Mouse (Mus musculus): Measurements from ENCODE around the gene Lats2.

The Lats2 gene

DNA sequence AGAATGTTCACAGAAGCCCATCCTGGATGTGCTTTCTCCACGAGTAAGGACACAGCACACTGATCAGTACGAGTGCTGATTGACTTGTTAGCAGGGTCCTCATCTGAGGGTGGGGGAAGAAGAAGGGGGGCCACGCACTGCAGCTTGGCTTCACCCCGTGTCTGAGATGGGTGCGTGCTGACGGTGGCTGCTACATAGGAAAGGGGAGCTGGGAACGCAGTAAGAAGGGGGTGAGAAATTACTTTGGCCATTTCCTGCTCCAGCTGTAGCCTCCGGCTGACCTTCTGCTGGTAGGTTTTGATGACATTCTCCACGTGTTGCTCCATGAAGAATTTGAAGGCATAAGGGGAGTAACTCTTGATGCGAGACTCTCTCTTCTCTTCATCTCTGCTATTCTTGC is 59.2 kb downstream of the Lats2 start:
- in situ Hi-C loops (cut with MboI, MseI), result loop anchor here in 1 of 2 experiments (25.0 kb wide), 1 partner anchor 1413 kb away; no protein-coding TSS in a partner anchor

DNA sequence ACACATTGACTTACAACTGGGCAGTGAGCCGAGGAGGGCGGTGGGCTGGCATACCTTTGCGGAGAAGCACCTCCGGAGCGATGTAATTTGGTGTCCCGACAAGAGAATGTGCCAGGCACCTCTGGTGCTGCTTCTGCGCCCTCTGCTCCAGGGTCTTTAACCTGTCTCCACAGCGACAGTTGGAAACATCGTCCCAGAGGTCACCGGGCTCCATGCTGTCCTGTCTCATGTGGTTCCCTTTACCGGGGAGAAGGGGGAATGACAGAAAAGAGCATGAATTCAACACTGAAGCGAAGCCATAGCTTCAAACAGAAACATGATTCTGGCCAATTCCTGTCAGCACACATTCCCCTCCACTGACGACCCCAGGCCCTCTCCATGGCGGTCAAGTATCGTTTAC is 62.1 kb downstream of the Lats2 start:
- in situ Hi-C loops (cut with MboI, MseI), result loop anchor here in 1 of 2 experiments (25.0 kb wide), 1 partner anchor 1416 kb away; no protein-coding TSS in a partner anchor

DNA sequence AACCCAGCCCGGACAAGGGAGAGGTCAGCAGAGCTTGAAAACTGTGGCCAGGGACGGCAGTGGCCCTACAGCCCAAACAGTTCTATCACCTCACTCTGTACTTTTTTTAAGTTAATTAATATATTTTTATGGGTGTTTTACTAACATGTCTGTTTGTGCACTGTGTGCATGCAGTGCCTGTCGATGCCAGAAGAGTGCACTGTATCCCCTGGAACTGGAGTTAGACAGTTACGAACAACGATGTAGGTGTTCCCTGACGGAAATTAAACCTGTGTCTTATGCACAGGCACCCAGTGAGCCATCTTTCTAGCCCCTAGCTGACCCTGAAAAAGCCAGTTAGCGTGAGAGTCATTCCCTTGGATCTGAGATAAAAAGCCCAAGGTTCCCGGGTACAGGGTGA is 62.6 kb downstream of the Lats2 start:
- in situ Hi-C loops (cut with MboI, MseI), result loop anchor here in 1 of 2 experiments (25.0 kb wide), 1 partner anchor 1417 kb away; no protein-coding TSS in a partner anchor

DNA sequence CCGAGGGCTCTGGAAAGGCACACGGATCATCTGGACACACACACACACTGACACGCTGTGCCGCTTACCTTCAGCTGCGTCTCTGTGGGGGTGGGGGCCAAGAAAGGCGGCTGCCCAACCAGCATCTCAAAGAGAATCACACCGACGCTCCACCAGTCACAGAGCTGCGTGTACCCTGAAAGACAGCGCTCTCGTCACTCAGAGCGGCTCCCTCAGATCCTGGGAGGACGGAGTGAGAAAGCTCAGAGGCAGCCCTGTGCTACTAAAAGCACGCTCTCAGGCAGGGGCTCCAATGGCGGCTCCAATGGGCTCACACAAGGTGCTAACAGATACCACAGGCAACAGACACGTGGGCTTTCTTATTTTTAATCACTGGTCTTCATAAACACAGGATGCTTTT is 63.9 kb downstream of the Lats2 start:
- in situ Hi-C loops (cut with MboI, MseI), result loop anchor here in 1 of 2 experiments (25.0 kb wide), 1 partner anchor 1418 kb away; no protein-coding TSS in a partner anchor

DNA sequence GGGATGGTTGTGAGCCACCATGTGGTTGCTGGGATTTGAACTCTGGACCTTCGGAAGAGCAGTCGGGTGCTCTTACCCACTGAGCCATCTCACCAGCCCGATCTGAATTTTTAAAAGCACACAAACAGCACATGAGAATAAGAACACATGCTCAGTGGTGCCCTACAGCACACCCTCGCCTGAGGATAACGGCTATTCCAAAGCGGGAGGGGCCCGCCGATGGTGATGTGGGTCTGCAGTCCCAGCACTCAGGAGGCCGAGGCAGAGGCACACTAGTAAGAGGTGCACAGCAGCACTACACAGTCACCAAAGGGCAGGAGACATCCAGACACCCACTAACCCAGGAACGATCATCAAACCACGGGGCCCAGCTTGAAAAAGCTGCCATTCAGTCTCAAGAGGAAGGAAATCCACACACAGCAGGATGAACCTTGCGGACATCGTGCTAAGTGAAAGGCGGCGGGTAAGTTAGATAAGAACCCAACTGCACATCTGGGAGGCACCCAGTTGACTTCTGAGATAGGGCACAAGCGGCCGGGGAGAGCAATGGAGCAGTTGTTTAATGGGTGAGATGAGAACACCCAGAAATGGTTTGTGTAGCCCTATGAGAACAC is 65.6 kb downstream of the Lats2 start:
- in situ Hi-C loops (cut with MboI, MseI), result loop anchor here in 1 of 2 experiments (25.0 kb wide), 1 partner anchor 1420 kb away; no protein-coding TSS in a partner anchor

DNA sequence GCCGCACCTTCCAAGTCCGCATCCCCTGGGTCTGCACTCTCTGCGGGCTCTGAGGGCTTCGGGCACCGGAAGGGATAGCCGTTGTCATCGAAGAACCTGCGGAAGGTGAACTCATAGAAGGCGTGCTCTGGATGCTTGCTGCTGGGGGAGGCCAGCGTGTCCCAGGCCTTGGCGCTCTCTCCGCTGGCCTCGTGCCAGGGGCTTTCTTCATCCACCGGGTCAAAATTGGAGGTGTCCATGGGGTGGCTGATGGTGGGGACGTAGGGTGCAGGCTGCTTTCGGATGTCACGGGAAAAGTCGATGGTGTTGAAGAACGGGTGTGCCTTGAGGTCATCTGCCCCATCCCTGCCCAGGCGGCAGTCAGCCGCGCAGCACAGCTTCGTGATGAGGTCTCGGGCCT is 66.9 kb downstream of the Lats2 start:
- in situ Hi-C loops (cut with MboI, MseI), result loop anchor here in 1 of 2 experiments (25.0 kb wide), 1 partner anchor 1421 kb away; no protein-coding TSS in a partner anchor

DNA sequence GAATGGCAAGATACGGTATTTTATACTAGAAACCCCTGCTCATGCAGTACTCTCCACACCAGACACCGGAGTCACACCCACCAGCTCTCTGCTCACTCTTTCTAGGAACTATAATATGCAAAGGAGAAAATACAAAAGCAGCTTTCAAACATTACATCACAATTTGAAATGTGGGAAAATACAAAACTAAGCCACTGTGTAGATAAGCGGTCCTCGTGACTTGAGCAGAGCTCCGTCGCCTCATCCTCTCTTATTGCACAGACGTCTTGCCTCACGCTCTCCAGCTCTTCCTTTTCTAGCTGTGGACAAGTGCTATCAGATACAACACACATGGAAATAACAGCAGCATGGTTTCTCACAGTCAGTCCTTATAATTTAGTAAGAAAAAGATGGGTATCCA is 67.5 kb downstream of the Lats2 start:
- in situ Hi-C loops (cut with MboI, MseI), result loop anchor here in 1 of 2 experiments (25.0 kb wide), 1 partner anchor 1422 kb away; no protein-coding TSS in a partner anchor

DNA sequence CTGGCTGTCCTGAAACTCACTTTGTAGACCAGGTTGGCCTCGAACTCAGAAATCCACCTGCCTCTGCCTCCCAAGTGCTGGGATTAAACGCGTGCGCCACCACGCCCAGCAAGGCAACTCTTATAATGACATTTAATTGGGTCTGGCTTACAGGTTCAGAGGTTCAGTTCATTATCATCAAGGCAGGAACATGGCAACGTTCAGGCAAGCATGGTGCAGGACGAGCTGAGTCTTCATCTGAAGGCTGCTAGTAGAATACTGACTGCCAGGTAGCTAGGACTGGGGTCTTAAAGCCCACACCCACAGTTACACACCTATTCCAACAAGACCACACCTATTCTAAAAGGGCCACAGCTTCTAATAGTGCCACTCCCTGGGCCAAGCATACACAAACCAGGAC is 70.1 kb downstream of the Lats2 start:
- in situ Hi-C loops (cut with MboI, MseI), result loop anchor here in 1 of 2 experiments (25.0 kb wide), 1 partner anchor 1424 kb away; no protein-coding TSS in a partner anchor

DNA sequence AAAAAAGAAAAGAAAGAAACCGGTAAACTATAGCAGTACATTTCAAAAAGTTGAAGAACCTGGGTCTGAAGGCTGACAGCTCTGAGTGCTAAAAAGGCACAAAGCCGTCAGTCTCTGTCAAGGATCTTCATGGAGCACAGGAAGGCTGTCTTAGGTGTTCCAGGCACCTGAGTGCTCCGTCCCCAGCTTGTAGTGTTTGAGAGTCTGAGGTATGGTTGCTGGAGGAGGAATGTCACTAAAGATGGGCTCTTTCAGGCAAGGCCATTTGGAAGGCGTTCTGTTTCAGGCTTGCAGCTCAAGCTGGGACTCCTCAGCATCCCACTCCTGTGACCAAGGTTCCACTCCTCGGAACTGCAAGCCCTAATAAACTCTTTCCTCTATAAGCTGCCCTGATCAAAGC is 70.7 kb downstream of the Lats2 start:
- in situ Hi-C loops (cut with MboI, MseI), result loop anchor here in 1 of 2 experiments (25.0 kb wide), 1 partner anchor 1425 kb away; no protein-coding TSS in a partner anchor

DNA sequence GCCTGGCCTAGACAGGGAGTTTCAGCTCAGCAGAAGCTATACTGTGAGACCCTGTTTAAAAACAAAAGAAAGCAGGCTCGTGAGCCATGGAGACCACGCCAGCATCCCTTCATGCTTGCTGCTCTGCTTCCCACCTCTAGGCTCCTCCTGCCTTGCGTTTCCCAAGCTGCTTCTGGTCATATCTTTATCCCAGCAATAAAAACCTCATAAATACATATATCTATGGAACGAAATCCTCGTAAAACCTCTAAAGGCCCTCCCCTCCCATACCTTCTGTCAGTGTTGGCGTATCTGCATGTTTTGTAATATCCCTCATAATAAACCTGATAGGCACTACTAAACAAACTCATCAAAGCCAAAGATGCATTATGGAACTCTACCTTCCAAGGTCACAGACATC is 71.5 kb downstream of the Lats2 start:
- in situ Hi-C loops (cut with MboI, MseI), result loop anchor here in 1 of 2 experiments (25.0 kb wide), 1 partner anchor 1426 kb away; no protein-coding TSS in a partner anchor

DNA sequence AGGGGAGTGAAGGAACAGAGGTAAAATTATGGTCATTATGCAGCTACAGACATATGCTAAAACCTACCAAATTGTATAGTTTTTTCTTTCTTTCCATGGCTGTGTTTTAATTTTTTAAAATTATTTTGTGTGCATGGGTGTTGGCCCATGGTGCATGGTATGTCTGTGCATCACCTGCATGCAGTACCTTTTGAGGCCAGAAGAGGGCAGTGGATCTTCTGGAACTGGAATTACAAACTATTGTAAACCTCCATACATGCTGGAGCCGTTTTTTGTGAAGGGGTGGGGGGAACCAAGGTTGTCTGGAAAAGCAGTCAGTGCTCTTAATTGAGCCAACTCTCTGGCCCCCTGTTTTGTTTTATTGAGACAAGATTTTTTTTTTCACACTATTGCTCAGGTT is 73.6 kb downstream of the Lats2 start:
- in situ Hi-C loops (cut with MboI, MseI), result loop anchor here in 1 of 2 experiments (25.0 kb wide), 1 partner anchor 1428 kb away; no protein-coding TSS in a partner anchor

DNA sequence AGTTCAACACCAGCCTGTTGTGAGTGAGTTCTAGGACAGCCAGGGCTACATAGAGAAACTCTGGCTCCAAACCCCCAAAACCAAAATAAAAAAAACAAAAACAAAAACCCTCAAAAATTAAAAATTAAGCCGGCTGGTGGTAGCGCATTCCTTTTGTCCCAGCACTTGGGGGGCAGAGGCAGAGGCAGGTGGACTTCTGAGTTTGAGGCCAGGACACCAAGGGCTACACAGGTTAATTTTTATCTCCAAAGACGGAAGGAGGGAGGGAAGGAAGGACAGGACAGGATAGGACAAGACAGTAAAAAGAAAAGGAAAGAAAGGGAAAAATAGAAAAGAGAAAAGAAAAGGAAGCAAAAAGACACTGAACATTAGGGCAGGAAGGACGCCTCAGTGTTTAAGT is 75.4 kb downstream of the Lats2 start:
- in situ Hi-C loops (cut with MboI, MseI), result loop anchor here in 1 of 2 experiments (25.0 kb wide), 1 partner anchor 1430 kb away; no protein-coding TSS in a partner anchor

DNA sequence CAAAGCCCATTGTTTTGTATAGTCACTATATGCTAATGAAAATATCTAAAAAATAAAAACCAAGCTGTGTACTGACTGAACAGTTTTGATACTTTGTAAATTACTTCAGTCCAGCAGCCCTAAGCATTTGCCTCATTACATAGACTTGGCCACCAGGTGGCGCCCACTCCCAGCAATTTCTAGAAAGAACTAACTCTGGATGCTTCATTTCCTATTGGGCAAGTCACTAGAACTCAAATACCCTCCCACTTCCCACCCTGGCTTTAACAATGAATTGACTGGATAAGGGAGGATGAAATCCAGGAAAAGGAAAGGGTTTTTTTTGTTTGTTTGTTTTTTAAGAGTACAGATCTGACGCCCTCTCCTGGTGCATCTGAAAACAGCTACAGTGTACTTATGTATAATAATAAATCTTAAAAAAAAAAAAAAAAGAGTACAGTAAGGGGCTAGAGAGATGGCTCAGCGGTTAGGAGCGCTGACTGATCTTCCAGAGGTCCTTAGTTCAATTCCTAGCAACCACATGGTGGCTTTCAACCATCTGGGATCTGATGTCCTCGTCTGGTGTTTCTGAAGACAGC is 78.1 kb downstream of the Lats2 start:
- in situ Hi-C loops (cut with MboI, MseI), result loop anchor here (5.0 to 25.0 kb wide), 3 partner anchors 232 to 1432 kb away; no protein-coding TSS in a partner anchor

DNA sequence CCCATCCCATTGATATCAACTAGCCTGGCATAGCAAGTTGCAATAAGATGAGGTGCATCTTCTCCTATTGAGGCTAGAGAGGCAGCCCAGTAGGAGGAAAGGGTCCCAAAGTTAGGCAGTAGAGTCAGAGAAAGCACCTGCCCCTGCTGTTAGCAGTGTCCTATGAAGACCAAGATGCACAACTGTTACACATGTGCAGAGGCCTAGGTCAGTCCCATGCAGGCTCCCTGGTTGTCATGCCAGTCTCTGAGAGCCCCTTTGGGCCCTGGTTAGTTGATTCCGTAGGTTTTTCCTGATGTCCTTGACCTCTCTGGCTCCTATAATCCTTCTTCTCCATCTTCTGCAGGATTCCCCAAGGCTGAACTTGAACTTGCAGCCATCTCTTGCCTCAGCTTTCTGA is 78.7 kb downstream of the Lats2 start:
- in situ Hi-C loops (cut with MboI, MseI), result loop anchor here (5.0 to 25.0 kb wide), 3 partner anchors 233 to 1433 kb away; no protein-coding TSS in a partner anchor

DNA sequence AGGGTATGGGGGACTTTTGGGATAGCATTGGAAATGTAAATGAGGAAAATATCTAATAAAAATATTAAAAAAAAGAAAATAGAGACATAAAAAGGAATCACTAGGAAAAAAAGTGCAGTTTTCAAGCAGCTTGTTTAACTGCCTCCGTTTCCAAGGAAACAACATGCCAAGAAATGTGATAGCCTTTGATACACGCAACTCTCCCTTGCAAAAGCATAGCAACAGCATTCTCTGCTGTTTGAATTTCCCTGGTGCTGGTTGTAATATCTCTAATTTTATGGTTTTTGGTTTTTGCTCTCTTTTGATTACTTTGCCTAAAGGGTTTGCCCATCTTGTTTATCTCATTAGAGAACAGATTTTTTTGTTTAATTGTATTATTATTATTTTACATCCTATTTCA is 82.7 kb downstream of the Lats2 start:
- in situ Hi-C loops (cut with MboI, MseI), result loop anchor here (5.0 to 25.0 kb wide), 3 partner anchors 237 to 1437 kb away; no protein-coding TSS in a partner anchor

DNA sequence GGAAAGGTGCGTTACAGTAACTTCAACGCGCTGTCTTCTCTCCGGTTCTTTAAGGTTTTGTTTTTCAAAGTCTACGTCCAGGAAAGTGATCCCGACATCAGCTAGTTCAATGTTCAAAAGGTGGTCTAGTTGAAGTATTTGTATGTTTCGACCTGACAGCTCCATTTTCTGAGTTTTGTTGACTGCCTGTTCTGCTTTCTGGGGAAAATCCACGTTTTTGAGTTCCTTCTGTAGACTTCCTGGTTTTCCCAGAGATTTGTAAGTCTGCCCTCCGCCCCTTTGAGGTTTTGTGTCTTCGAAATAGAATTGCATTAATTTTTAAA is 92.6 kb downstream of the Lats2 start:
- in situ Hi-C loops (cut with MboI, MseI), result no loop called here

DNA sequence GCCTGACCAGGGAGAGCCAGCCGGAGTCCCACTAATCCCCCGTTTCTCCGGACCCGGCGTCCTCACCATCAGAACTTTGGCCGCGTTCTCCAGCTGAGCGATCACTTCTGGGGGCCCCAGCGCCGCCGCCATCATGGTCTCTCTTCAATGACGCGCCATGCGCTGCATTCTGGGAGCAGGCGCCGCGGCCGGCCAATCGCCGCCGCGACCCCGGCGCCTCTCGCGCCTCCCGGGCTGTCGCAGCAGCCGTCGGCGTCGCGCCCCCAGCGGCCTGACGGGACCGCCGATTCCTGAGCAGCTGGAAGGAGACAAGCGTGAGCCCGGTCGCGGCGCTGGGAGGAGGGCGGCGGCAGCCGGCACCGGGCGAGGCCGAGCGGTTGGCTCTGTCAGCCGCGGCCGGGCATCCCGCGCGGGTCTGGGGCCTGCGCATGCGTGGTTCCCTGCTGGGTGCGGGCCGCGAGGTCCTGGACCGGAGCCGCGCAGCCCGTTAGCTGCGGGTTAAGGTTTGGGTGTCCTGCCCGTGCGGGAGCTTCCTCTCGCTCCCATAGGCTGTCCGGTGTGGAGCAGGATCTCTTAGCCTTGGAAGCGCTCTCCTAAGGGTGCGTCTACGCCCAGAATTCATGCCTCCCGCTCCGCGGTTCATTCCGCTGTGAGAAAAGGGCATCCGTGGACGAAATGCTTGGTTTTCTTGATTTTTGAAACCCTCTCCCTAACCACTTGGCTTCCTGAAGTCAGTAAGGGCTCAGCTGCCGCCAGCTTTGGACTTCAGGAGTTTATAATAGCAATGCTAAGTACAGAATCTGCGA is 93.2 kb downstream of the Lats2 start, which contains the start of gene Xpo4:
TSS of gene Xpo4 (minus strand) at position 609 of the 806 bp plus-strand sequence.
- in situ Hi-C loops (cut with MboI, MseI), result no loop called here

DNA sequence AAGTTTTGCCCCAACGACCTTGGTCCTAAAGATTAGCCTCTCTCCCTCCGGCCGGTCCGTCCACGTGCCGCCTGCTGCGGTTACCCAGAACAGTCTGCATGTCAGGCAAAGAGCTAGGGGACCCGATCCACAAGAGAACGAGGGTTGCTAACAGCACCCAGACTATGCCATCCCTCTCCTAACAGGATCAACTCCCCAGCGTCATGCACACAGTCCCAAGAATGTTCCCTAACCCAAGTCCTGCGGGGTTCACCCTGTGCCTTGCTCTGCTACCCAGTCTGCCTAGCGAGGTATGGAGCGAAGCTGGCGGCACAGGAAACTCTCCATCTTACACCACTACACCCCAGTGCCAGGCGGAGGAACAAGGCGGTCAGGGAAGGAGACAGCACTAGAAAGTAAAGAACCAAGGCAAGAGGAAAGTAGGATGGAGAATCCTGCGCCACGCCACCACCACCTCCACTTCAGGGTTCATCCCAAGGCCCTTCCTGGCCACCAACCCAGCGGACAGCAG is 93.8 kb downstream of the Lats2 start:
- in situ Hi-C loops (cut with MboI, MseI), result no loop called here

DNA sequence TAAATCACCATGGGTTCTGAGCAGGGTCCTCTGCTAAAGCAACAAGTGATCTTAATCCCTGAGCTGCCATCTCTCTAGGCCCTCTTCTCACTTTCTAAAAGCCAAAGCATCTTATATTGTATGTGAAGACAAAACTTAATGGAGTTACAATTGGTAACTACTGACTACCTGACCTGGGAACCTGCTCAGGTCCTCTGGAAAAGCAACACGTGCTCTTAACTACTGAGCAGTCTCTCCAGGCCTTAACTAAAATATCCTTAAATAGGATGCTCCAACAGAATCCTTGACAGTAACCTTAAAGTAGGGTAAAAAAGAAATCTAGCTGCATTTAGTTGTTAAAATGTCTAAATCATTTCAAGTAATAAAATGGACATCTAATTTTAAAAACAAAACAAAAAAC is 94.6 kb downstream of the Lats2 start:
- in situ Hi-C loops (cut with MboI, MseI), result no loop called here

DNA sequence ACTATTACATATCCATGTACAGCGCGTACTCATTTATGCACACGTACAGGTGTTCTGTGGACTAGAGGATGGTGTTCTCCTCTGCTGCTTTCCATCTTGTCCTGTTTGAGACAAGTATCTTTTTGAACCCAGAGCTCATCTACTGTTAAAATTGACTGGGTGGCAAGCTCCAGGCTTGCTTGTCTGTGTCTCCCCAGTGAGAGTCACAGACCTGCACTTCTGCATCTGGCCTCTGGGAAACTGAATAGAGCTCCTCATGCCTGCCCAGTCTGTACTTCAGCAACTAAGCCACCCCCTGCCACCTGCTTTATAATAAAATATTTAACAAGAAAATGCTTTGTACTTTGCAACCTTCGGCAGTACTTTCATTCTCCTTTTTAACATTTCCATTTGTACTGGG is 99.9 kb downstream of the Lats2 start:
- in situ Hi-C loops (cut with MboI, MseI), result no loop called here

DNA sequence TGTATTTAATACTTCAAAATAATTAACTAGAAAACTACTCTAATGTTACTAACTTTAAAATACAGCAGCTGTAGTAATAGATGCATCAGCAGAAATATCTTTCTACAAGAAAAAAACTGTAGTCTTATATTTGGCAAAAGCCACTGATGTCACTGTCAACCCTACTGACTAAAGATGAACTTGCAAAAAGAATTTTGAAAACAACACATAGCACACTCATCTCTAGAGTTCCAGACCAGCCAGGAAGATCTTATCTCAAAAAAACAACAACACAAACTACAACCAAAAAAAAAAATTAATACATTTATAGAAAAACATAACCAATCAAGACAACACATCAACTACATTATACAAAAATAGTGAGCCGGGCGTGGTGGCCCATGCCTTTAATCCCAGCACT is 100.7 kb downstream of the Lats2 start:
- in situ Hi-C loops (cut with MboI, MseI), result no loop called here

Data from T-helper 17 cell (primary cell).